Mouse (Mus musculus) forebrain, embryonic 16.5 days (tissue): ENCODE measurements around the gene Ccdc14. TPM values are rescaled to one million over a fixed set of nuclear protein-coding genes. Genes with fewer than 3 reads are reported as not detected.

ENCODE experiments used
- ATAC-seq: fragments of 200-750 bp; cut with Nextera tagmentation; 2 replicates; pipeline ENCODE4 v1.8.0; 2017; ENCODE audit warnings: mild to moderate bottlenecking, moderate library complexity
- H3K27ac ChIP-seq: fragments of 300-500 bp; sonication (generic); 2 replicates; pipeline ENCODE4 v1.5.1; 2014; ENCODE audit warnings: low read length, control low read depth
- H3K27me3 ChIP-seq: fragments of 300-500 bp; sonication (generic); replicated peaks from 2 replicates; pipeline ENCODE4 v1.6.1; 2014; ENCODE audit warnings: low read length; ENCODE audit not compliant: control insufficient read depth, insufficient read depth
- H3K36me3 ChIP-seq: fragments of 300-500 bp; sonication (generic); 2 replicates; pipeline ENCODE4 v1.6.1; 2014; ENCODE audit not compliant: control insufficient read depth, insufficient read depth
- H3K4me1 ChIP-seq: fragments of 300-500 bp; sonication (generic); replicated peaks from 2 replicates; pipeline ENCODE4 v1.6.1; 2014; ENCODE audit warnings: low read length; ENCODE audit not compliant: control insufficient read depth, insufficient read depth
- H3K4me2 ChIP-seq: fragments of 300-500 bp; sonication (generic); 2 replicates; pipeline ENCODE4 v1.6.1; 2014; ENCODE audit warnings: mild to moderate bottlenecking, low read length, control low read depth
- H3K4me3 ChIP-seq: fragments of 300-500 bp; sonication (generic); replicated peaks from 2 replicates; pipeline ENCODE4 v1.5.1; 2014; ENCODE audit warnings: mild to moderate bottlenecking, low read length, control low read depth
- H3K9ac ChIP-seq: fragments of 300-500 bp; sonication (generic); replicated peaks from 2 replicates; pipeline ENCODE4 v1.6.1; 2014; ENCODE audit warnings: low read depth, low read length, control low read depth
- H3K9me3 ChIP-seq: fragments of 300-500 bp; sonication (generic); 2 replicates; pipeline ENCODE4 v1.6.1; 2016; ENCODE audit warnings: low read length; ENCODE audit not compliant: control insufficient read depth
- WGBS: fragments of 180-500 bp; shearing (Covaris S2); extraction: QIAGEN DNeasy Blood & Tissue Kit; methylation state at CpG from one replicate; pipeline ENCODE4 v1.1.7; 2014; 5-methylcytosine and 5-hydroxymethylcytosine counted together
- polyA plus RNA-seq: library from polyadenylated mRNA; unstranded; fragments of >200 nt; fragmentation: Nextera tagmentation; extraction: Ambion mirVana; gene quantifications from 2 replicates; pipeline ENCODE4 v1.2.1, GENCODE M21; 2015

Gene Ccdc14
- polyA plus RNA-seq, 1 experiment from 2014 or later, result 5.6 TPM

DNA sequence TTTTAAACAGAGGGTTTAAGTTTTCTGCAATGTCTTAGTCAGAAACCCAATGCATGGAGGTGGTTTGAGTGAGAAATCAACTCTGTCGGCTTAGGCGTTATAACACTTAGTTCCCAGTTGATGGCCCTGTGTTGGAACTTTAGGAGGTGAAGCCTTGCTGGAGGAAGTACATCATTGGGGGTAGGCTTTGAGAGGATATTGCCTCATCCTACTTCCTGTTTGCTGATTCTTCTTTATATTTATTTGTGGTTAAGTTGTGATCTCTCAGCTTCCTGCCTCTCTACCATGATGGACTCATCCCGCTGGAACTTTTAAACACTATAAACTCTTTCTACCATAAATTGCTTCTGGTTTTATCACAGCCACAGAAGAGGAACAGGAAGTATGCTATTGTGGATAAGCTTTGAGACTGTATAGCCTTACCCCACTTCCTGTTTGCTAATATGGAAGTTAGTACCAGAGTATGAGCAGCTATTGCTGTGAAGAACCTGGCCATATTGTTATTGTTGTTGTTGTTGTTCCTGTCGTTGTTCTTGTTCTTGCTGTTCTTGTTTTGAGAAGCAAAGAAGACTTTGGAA is 48.3 kb downstream of the Ccdc14 start:
- H3K9me3 ChIP-seq, result no peaks in the 10 kb centered on the region
- no peaks in the 10 kb centered on the region for H3K4me1 ChIP-seq
- H3K9ac ChIP-seq, result no peak overlapping the region
- H3K27ac ChIP-seq, result no peak overlapping the region
- no peak overlapping the region for H3K4me2 ChIP-seq
- H3K36me3 ChIP-seq, result no peaks in the 10 kb centered on the region
- 97% methylated on average over 4 of the region's 4 CpGs for WGBS
- H3K4me3 ChIP-seq, result no peak overlapping the region
- H3K27me3 ChIP-seq, result no peaks in the 10 kb centered on the region
- ATAC-seq, result no peak

DNA sequence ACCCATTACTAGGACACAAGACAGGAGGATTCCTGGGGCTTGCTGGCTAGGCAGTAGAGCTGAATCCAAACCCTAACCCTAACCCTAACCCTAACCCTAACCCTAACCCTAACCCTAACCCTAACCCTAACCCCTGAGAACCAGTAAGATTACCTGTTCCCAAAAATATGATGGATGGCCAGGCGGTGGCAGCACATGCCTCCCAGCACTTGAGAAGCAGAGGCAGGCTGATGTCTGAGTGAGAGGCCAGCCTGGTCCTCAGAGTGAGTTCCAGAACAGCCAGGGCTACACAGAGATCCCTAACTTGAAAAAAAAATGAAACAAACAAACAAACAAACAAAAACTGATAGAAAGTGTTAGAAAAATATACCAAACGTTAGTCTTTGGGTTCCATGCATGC is 52.5 kb downstream of the Ccdc14 start:
- Histone ChIP-seq H3K27me3 (peaks cover 10% of the 10 kb centered on the region), H3K4me1 (peaks cover 7% of the 10 kb centered on the region), H3K9ac (no peak overlapping the region), H3K27ac (no peak overlapping the region), H3K4me2 (no peak overlapping the region), H3K4me3 (no peak overlapping the region), H3K9me3 (no peaks in the 10 kb centered on the region), H3K36me3 (no peaks in the 10 kb centered on the region)
- 56% methylated on average over 2 of the region's 2 CpGs for WGBS
- ATAC-seq, result no peak

- no peak within 1 kb of the TSS for H3K27ac ChIP-seq
- H3K4me3 ChIP-seq, result peak within 1 kb of the TSS; percentile 48
- H3K4me1 ChIP-seq, result peaks cover 7% of the 10 kb centered on the region
- H3K27me3 ChIP-seq, result peaks cover 10% of the 10 kb centered on the region
- under 1% methylated on average over 48 of the region's 48 CpGs for WGBS
- ATAC-seq, result peak; percentile 96
- H3K4me2 ChIP-seq, result peak within 1 kb of the TSS; percentile 80
- H3K9ac ChIP-seq, result peak within 1 kb of the TSS; percentile 45
- H3K9me3 ChIP-seq, result no peaks in the 10 kb centered on the region
- H3K36me3 ChIP-seq, result no peaks in the 10 kb centered on the region
Observed at GRCm38 (mm10) chr16:34745065-34745585, 54.7 kb downstream of the Ccdc14 start, which contains the start of gene Mylk. Gene Mylk (plus strand): TSS chr16:34745210.

DNA sequence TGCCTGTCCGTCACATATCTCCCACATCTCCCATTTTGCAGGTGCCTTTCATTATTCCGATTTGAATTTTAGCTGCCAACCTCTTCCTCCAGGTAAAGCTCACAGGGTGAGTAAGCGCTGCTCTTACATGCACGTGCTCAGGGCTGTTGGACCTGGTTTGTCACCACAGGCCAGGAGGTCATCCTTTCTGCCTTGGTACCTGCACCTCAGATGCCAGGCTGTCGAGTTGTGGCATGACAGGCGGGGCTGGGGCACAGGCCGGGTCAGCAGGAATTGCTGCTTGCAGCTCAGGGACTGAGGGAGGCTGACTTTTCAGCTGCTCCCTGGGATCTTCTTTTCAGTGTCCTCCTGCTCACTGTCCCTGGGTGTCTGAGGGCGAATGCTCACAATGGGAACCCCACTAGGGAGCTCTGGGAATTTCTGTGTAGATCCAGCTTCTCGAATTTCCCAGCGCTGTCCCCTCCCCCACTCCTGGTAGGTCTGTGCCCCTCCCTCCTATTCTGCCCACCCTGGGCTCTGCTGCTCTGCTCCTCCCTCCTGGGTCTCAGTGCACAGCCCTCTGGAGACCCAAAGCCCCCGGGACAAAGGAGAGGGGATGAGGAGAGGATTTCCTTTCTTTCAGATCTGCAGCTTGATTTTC is 57.8 kb downstream of the Ccdc14 start:
- Histone ChIP-seq H3K27me3 (peaks cover 10% of the 10 kb centered on the region), H3K4me3 (no peak overlapping the region), H3K27ac (no peak overlapping the region), H3K4me1 (peaks cover 7% of the 10 kb centered on the region), H3K9me3 (no peaks in the 10 kb centered on the region), H3K36me3 (no peaks in the 10 kb centered on the region), H3K4me2 (no peak overlapping the region), H3K9ac (no peak overlapping the region)
- no peak for ATAC-seq
- 17% methylated on average over 11 of the region's 11 CpGs for WGBS

DNA sequence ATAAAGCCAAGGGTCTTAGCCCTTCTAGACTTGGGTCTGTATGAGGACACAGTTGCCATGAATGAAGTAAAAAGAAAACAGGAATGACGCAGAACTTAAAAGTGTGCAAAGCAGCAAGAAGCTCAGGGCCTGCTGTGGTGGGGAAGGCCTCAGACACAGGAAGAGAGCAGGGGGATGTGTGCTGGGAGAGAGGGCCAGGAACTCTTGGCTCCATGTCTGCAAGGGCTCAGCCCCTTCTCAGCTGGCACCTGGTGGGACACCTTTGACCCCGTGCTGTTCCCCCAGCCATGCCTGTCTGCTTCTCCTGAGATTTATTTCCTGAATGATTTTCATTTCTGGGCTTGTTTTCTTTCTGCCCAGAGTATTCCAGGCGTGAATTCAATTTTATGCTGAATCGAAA is 59.1 kb downstream of the Ccdc14 start:
- Histone ChIP-seq H3K9me3 (no peaks in the 10 kb centered on the region), H3K4me2 (no peak overlapping the region), H3K4me3 (no peak overlapping the region), H3K36me3 (no peaks in the 10 kb centered on the region), H3K27me3 (peaks cover 10% of the 10 kb centered on the region), H3K9ac (no peak overlapping the region), H3K4me1 (peaks cover 7% of the 10 kb centered on the region), H3K27ac (no peak overlapping the region)
- no peak for ATAC-seq
- 64% methylated on average over 4 of the region's 4 CpGs for WGBS

GRCm38 (mm10) chr16:34752026-34752425 is 61.6 kb downstream of the Ccdc14 start:
- Histone ChIP-seq H3K9me3 (no peaks in the 10 kb centered on the region), H3K4me1 (no peaks in the 10 kb centered on the region), H3K9ac (no peak overlapping the region), H3K27me3 (no peaks in the 10 kb centered on the region), H3K36me3 (no peaks in the 10 kb centered on the region), H3K4me3 (no peak overlapping the region), H3K27ac (no peak overlapping the region), H3K4me2 (no peak overlapping the region)
- WGBS, result 63% methylated on average over 3 of the region's 3 CpGs
- no peak for ATAC-seq

DNA sequence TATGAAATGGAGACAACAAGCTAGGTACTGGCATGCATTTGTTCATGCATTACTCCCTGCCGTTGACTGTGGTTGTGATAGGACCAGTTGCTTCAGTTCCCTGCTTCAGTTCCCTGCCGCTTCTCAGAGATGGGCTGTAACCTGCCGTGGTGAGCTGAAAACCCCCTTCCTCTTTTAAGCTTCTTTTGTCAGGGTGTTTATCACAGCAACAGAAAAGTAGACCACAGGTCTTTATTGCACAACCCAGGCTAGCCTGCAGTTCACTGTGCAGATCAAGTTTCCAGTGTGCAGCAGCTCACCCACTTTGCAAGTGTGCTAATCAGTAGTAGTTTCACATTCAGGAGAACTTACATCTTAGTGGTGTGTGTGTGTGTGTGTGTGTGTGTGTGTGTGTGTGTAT is 62.6 kb downstream of the Ccdc14 start:
- Histone ChIP-seq H3K4me1 (no peaks in the 10 kb centered on the region), H3K27ac (no peak overlapping the region), H3K27me3 (no peaks in the 10 kb centered on the region), H3K4me3 (no peak overlapping the region), H3K9ac (no peak overlapping the region), H3K9me3 (no peaks in the 10 kb centered on the region), H3K36me3 (no peaks in the 10 kb centered on the region), H3K4me2 (no peak overlapping the region)
- no peak for ATAC-seq
- WGBS, result 85% methylated on average over 3 of the region's 3 CpGs

DNA sequence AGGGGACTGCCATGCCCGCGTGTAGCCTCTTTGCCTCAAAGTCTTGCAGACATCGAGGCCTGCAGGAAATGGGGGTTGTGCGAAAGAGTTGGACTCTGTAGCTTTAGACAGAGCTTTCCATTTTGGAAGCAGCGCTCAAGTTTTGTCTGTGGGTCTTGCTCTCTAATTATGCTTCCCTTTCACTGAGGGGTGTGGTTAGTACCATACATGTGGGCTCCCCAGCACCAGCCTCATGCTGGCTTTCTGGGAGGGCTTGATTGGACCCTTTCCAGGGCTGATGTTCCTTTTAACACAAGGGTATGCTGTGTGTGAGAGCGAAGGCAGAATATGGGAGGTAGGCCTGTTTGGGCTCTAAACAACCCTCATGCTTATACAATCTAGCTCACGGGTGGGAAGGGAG is 66.6 kb downstream of the Ccdc14 start:
- Histone ChIP-seq H3K27me3 (no peaks in the 10 kb centered on the region), H3K36me3 (no peaks in the 10 kb centered on the region), H3K9me3 (no peaks in the 10 kb centered on the region), H3K9ac (no peak overlapping the region), H3K4me3 (no peak overlapping the region), H3K4me2 (no peak overlapping the region), H3K27ac (no peak overlapping the region), H3K4me1 (no peaks in the 10 kb centered on the region)
- 62% methylated on average over 7 of the region's 7 CpGs for WGBS
- ATAC-seq, result no peak

DNA sequence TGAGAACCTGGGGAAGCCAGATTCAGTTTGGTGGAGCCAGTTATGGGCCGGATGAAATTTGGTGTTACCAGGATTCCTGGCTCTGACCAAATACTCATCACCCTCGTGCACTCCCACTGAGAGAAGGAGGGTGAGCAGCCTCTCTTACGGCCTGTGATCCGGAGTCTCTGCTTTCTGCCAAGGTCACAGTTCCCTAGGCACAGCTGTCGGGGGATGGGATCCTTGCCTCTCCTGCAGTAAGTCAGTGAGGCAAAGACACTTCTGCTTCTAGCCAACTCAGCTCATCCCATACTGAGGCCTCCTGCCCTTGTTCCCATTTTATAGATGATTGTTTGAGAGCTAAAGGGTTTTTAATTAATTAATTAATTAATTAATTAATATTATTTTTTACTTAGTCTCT is 67.8 kb downstream of the Ccdc14 start:
- no peak overlapping the region for H3K4me2 ChIP-seq
- no peaks in the 10 kb centered on the region for H3K9me3 ChIP-seq
- no peak for ATAC-seq
- H3K36me3 ChIP-seq, result no peaks in the 10 kb centered on the region
- H3K4me1 ChIP-seq, result no peaks in the 10 kb centered on the region
- WGBS, result 72% methylated on average over 5 of the region's 5 CpGs
- no peak overlapping the region for H3K4me3 ChIP-seq
- no peaks in the 10 kb centered on the region for H3K27me3 ChIP-seq
- no peak overlapping the region for H3K27ac ChIP-seq
- H3K9ac ChIP-seq, result no peak overlapping the region
